Mouse (Mus musculus): ENCODE results near the gene C1qa.

GRCm38 (mm10) chr4:136942761-136943160, 44.2 kb upstream of the C1qa start:
- TF ChIP-seq CTCF (IDR thresholded peaks at IDR 0.05; ENCODE audit: low read depth) (no peak), EP300 (IDR thresholded peaks at IDR 0.05; ENCODE audit: low read depth) (no peak)
